ENCODE assay signal across 20 mouse cellular contexts in the genomic region with DNA sequence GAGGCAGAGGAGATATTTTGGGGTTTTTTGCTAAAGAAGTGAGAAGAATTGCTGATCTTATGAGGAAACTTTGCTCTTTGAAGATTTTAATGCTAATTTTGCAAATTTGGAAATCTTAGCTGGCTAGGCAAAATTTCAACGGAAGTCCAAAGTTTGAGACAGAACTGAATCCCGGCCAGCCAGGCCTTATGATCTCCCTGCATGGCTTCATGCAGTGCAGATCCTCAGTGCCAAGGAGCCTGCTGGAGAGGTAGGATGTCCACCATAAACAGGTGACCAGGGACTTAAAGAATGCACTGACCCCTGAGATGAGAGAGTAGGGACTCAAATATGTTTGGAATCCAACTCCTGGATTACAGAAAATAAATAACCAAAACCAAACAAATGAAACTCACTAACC.
"Had no signal": no experiment of that assay in that cellular context is flagged by ENCODE, and none has a peak within 500 bp of the region (broad histone marks: within the 10 kb centered on the region; RNA-seq: fewer than 3 reads in every experiment).

No protein-coding gene starts in this region.

- DNase-seq: left cerebral cortex, postnatal 4 days; lung, adult 18-20 months; lung, postnatal 10 days; lung, postnatal 36 days; retina, postnatal 1 day; thymus, adult 18-20 months; thymus, postnatal 36 days had no signal

- H3K9me3 ChIP-seq: intestine, embryonic 15.5 days; limb, embryonic 12.5 days; limb, embryonic 15.5 days; liver, embryonic 12.5 days; liver, embryonic 15.5 days; lung, embryonic 15.5 days; midbrain, embryonic 10.5 days; midbrain, embryonic 13.5 days; neural tube, embryonic 13.5 days had no signal

- H3K27me3 ChIP-seq: intestine, embryonic 15.5 days; limb, embryonic 12.5 days; limb, embryonic 15.5 days; liver, embryonic 12.5 days; liver, embryonic 15.5 days; lung, embryonic 15.5 days; megakaryocyte, embryonic 14.5 days; neural tube, embryonic 13.5 days had no signal

- H3K36me3 ChIP-seq: intestine, embryonic 15.5 days; limb, embryonic 12.5 days; limb, embryonic 15.5 days; liver, embryonic 12.5 days; liver, embryonic 15.5 days; lung, embryonic 15.5 days; midbrain, embryonic 10.5 days; midbrain, embryonic 13.5 days; neural tube, embryonic 13.5 days had no signal

- ATAC-seq: intestine, embryonic 15.5 days; liver, embryonic 12.5 days; midbrain, embryonic 13.5 days; midbrain, embryonic 16.5 days had no signal

- H3K4me2 ChIP-seq: intestine, embryonic 15.5 days; limb, embryonic 12.5 days; limb, embryonic 15.5 days; liver, embryonic 12.5 days; liver, embryonic 15.5 days; lung, embryonic 15.5 days; midbrain, embryonic 13.5 days; neural tube, embryonic 13.5 days had no signal

- H3K9ac ChIP-seq: intestine, embryonic 15.5 days; limb, embryonic 12.5 days; limb, embryonic 15.5 days; liver, embryonic 12.5 days; liver, embryonic 15.5 days; lung, embryonic 15.5 days; midbrain, embryonic 13.5 days; neural tube, embryonic 13.5 days had no signal

- H3K4me3 ChIP-seq: intestine, embryonic 15.5 days; limb, embryonic 12.5 days; limb, embryonic 15.5 days; liver, embryonic 12.5 days; liver, embryonic 15.5 days; lung, embryonic 15.5 days; megakaryocyte, embryonic 14.5 days; midbrain, embryonic 10.5 days; midbrain, embryonic 13.5 days; myocyte; neural tube, embryonic 13.5 days had no signal

- H3K27ac ChIP-seq: intestine, embryonic 15.5 days; kidney, postnatal 0 days; limb, embryonic 12.5 days; limb, embryonic 15.5 days; liver, embryonic 12.5 days; liver, embryonic 15.5 days; lung, embryonic 15.5 days; midbrain, embryonic 10.5 days; midbrain, embryonic 13.5 days; neural tube, embryonic 13.5 days had no signal

- H3K4me1 ChIP-seq: limb, embryonic 12.5 days; limb, embryonic 15.5 days; liver, embryonic 12.5 days; liver, embryonic 15.5 days; lung, embryonic 15.5 days; megakaryocyte, embryonic 14.5 days had no signal
